Mouse (Mus musculus): ENCODE data around the gene Styk1. TPM values are rescaled to one million over a fixed set of nuclear protein-coding genes. Genes with fewer than 3 reads are reported as not detected.

Gene Styk1
- total RNA-seq, 2 experiments from 2014 or later: not detected

- ATAC-seq (replicated peaks; ENCODE audit: poor library complexity, severe bottlenecking): no peak
Observed at GRCm38 (mm10) chr6:131370767-131371166, 17.4 kb upstream of the Styk1 start.

- ATAC-seq (replicated peaks; ENCODE audit: poor library complexity, severe bottlenecking): no peak
Observed at GRCm38 (mm10) chr6:131369866-131370616, 16.6 kb upstream of the Styk1 start.

- ATAC-seq (replicated peaks; ENCODE audit: poor library complexity, severe bottlenecking): peak; percentile 81
Observed at GRCm38 (mm10) chr6:131367101-131367500, 13.7 kb upstream of the Styk1 start.

- no peak for ATAC-seq (replicated peaks; ENCODE audit: poor library complexity, severe bottlenecking)
Observed at GRCm38 (mm10) chr6:131364353-131364752, 11.0 kb upstream of the Styk1 start.

GRCm38 (mm10) chr6:131362987-131363765 is 9.8 kb upstream of the Styk1 start:
- ATAC-seq (replicated peaks; ENCODE audit: poor library complexity, severe bottlenecking): no peak

GRCm38 (mm10) chr6:131360693-131361092 is 7.3 kb upstream of the Styk1 start:
- peak; percentile 65 for ATAC-seq (replicated peaks; ENCODE audit: poor library complexity, severe bottlenecking)

- ATAC-seq (replicated peaks; ENCODE audit: poor library complexity, severe bottlenecking): no peak
Observed at GRCm38 (mm10) chr6:131359543-131359942, 6.1 kb upstream of the Styk1 start.

- no peak for ATAC-seq (replicated peaks; ENCODE audit: poor library complexity, severe bottlenecking)
Observed at GRCm38 (mm10) chr6:131354913-131355312, 1.5 kb upstream of the Styk1 start.

- ATAC-seq (replicated peaks; ENCODE audit: poor library complexity, severe bottlenecking): no peak
Observed at GRCm38 (mm10) chr6:131347026-131347425, 6.4 kb downstream of the Styk1 start.

- no peak for ATAC-seq (replicated peaks; ENCODE audit: poor library complexity, severe bottlenecking)
Observed at GRCm38 (mm10) chr6:131344346-131344745, 9.1 kb downstream of the Styk1 start.

GRCm38 (mm10) chr6:131340082-131340481 is 13.3 kb downstream of the Styk1 start:
- ATAC-seq (replicated peaks; ENCODE audit: poor library complexity, severe bottlenecking): no peak

GRCm38 (mm10) chr6:131339309-131339708 is 14.1 kb downstream of the Styk1 start:
- no peak for ATAC-seq (replicated peaks; ENCODE audit: poor library complexity, severe bottlenecking)

- no peak for ATAC-seq (replicated peaks; ENCODE audit: poor library complexity, severe bottlenecking)
Observed at GRCm38 (mm10) chr6:131338787-131339186, 14.6 kb downstream of the Styk1 start.

GRCm38 (mm10) chr6:131327076-131327475 is 26.3 kb downstream of the Styk1 start:
- ATAC-seq (replicated peaks; ENCODE audit: poor library complexity, severe bottlenecking): no peak

- no peak for ATAC-seq (replicated peaks; ENCODE audit: poor library complexity, severe bottlenecking)
Observed at GRCm38 (mm10) chr6:131321854-131322639, 31.4 kb downstream of the Styk1 start.

- ATAC-seq (replicated peaks; ENCODE audit: poor library complexity, severe bottlenecking): no peak; the same call in 1 of the 2 replicates
Observed at GRCm38 (mm10) chr6:131316155-131317101, 37.0 kb downstream of the Styk1 start.

GRCm38 (mm10) chr6:131308031-131308430 is 45.4 kb downstream of the Styk1 start:
- ATAC-seq (replicated peaks; ENCODE audit: poor library complexity, severe bottlenecking): peak; percentile 75

- ATAC-seq (replicated peaks; ENCODE audit: poor library complexity, severe bottlenecking): no peak
Observed at GRCm38 (mm10) chr6:131304776-131305175, 48.6 kb downstream of the Styk1 start.

GRCm38 (mm10) chr6:131298531-131298930 is 54.9 kb downstream of the Styk1 start:
- ATAC-seq (replicated peaks; ENCODE audit: poor library complexity, severe bottlenecking): peak; percentile 81
